In the genomic region with DNA sequence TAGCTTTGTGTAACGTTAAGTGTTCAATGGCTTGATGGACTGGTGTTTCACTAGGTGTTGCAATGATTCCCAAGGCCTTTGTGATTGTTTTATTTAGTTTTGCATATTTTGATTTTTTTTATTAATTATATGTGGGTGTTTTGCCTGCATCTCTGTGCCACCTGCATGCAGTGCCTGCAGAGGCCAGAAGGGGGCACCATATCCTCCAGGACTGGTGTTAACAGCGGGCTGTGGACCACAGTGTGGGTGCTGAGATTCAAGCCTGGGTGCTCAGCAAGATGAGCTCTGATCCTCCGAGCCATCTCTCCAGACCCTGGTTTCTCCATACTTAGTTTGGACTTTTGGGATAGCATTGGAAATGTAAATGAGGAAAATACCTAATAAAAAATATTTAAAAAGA, we compare ENCODE assay signal across 9 mouse cellular contexts.
A peak's percentile ranks its signal among the peaks of the same experiment; 100 is the strongest.
DNase-seq lines count a peak whose midpoint lies in the region; ATAC-seq and TF ChIP-seq lines count a peak whose summit lies in the region.
"Had no signal": no experiment of that assay in that cellular context is flagged by ENCODE, and none has a peak within 500 bp of the region (broad histone marks: within the 10 kb centered on the region; RNA-seq: fewer than 3 reads in every experiment).

No protein-coding gene starts in this region.

- WGBS in cerebellum, adult 2 months = 91% methylated on average over 3 of the region's 3 CpGs
- 85% methylated on average over 3 of the region's 3 CpGs for WGBS in lung, embryonic 14.5 days

- no peak for TF ChIP-seq POLR2A in cerebellum, adult 2 months (IDR thresholded peaks at IDR 0.05; ENCODE audit: borderline replicate concordance, insufficient read depth, low read length)

- no peaks in the 10 kb centered on the region for H3K9me3 ChIP-seq in lung, embryonic 14.5 days (ENCODE audit: low read depth, low read length)
- H3K9me3 ChIP-seq: heart, embryonic 13.5 days had no signal

- no peak for DNase-seq in cerebellum, adult 2 months
- DNase-seq in cerebellum, adult 18-20 months = no peak
- no peak for DNase-seq in lung, embryonic 14.5 days
- no peak for DNase-seq in lung, adult 18-20 months
- DNase-seq in c-Kit-positive CD71-positive TER-119-positive erythroid progenitor cells, embryonic 14.5 days (ENCODE audit: low spot score) = peak; percentile 37
- DNase-seq in testis, postnatal 10 days (ENCODE audit: low spot score) = peak; percentile 69
- no peak for DNase-seq in right cerebral cortex, adult 18-20 months
- no peak for DNase-seq in layer of hippocampus, adult 18-20 months (ENCODE audit: low spot score in 2 of 2)

- no peaks in the 10 kb centered on the region for H3K36me3 ChIP-seq in lung, embryonic 14.5 days (ENCODE audit: insufficient read depth)
- H3K36me3 ChIP-seq: heart, embryonic 13.5 days had no signal

- H3K4me2 ChIP-seq in lung, embryonic 14.5 days = no peak overlapping the region
- H3K4me2 ChIP-seq: heart, embryonic 13.5 days had no signal

- H3K9ac ChIP-seq in lung, embryonic 14.5 days = no peak overlapping the region
- H3K9ac ChIP-seq: heart, embryonic 13.5 days had no signal

- peaks cover 36% of the 10 kb centered on the region for H3K4me1 ChIP-seq in cerebellum, adult 2 months (ENCODE audit: control insufficient read depth, insufficient read depth, low read length)
- H3K4me1 ChIP-seq in lung, embryonic 14.5 days (ENCODE audit: insufficient read depth) = peaks cover 14% of the 10 kb centered on the region

- no peak overlapping the region for H3K4me3 ChIP-seq in cerebellum, adult 2 months (replicated peaks; ENCODE audit: insufficient read depth, low read depth, low read length)
- H3K4me3 ChIP-seq in lung, embryonic 14.5 days (ENCODE audit: low read depth, low read length) = no peak overlapping the region
- H3K4me3 ChIP-seq: heart, embryonic 13.5 days had no signal

- H3K27ac ChIP-seq in cerebellum, adult 2 months (ENCODE audit: insufficient read depth, low read length) = no peak overlapping the region
- no peak overlapping the region for H3K27ac ChIP-seq in lung, embryonic 14.5 days (ENCODE audit: low read depth)
- H3K27ac ChIP-seq: heart, embryonic 13.5 days had no signal

- no peak for ATAC-seq in lung, embryonic 14.5 days (ENCODE audit: insufficient read depth)

- peak; percentile 49; the same call in 1 of the 2 replicates for TF ChIP-seq CTCF in cerebellum, adult 2 months (IDR thresholded peaks at IDR 0.05; ENCODE audit: borderline replicate concordance, insufficient read depth, low read depth, low read length)
- TF ChIP-seq CTCF in lung, embryonic 14.5 days (IDR thresholded peaks at IDR 0.05; ENCODE audit: low read depth) = peak; percentile 63

- no peaks in the 10 kb centered on the region for H3K27me3 ChIP-seq in cerebellum, adult 2 months (ENCODE audit: control insufficient read depth, insufficient read depth, low read length)
- no peaks in the 10 kb centered on the region for H3K27me3 ChIP-seq in lung, embryonic 14.5 days (ENCODE audit: insufficient read depth, low read length)
- H3K27me3 ChIP-seq: heart, embryonic 13.5 days had no signal

Comparison
In these comparisons a context has a peak if more than half of its experiments do, and no peak if none do; other contexts are left out.
1. DNase-seq: peak in c-Kit-positive CD71-positive TER-119-positive erythroid progenitor cells, embryonic 14.5 days (single experiment) and testis, postnatal 10 days (single experiment); none in cerebellum, adult 2 months (0 of 2), cerebellum, adult 18-20 months (0 of 2), lung, embryonic 14.5 days (single experiment), lung, adult 18-20 months (0 of 2), right cerebral cortex, adult 18-20 months (single experiment) and layer of hippocampus, adult 18-20 months (0 of 2).